Mouse (Mus musculus) spleen, adult 2 months (tissue): Measurements from ENCODE around the gene Rnft2. TPM values are rescaled to one million over a fixed set of nuclear protein-coding genes. Genes with fewer than 3 reads are reported as not detected.

Experiments
- DNase-seq, 2 experiments: peaks; one replicate each; pipeline versions ENCODE4 v3.0.0 to v3.0.0-alpha.2; 2012 to 2021; ENCODE audit warnings: low spot score in 2 of 2, low read depth in 1 of 2
- H3K27ac ChIP-seq: fragments of 200-500 bp; 2 replicates; pipeline ENCODE4 v1.5.1; 2012; ENCODE audit warnings: low read length, inconsistent platforms; ENCODE audit not compliant: insufficient read depth
- H3K27me3 ChIP-seq: fragments of 200-500 bp; 2 replicates; pipeline ENCODE4 v1.6.1; 2012; ENCODE audit warnings: mild to moderate bottlenecking, moderate library complexity, low read length, inconsistent platforms; ENCODE audit not compliant: control insufficient read depth, insufficient read depth
- H3K36me3 ChIP-seq: fragments of 200-500 bp; 2 replicates; pipeline ENCODE4 v1.6.1; 2012; ENCODE audit warnings: mild to moderate bottlenecking, low read length, inconsistent platforms; ENCODE audit not compliant: control insufficient read depth, insufficient read depth
- H3K4me1 ChIP-seq: fragments of 200-500 bp; 2 replicates; pipeline ENCODE4 v1.6.1; 2011; ENCODE audit warnings: inconsistent platforms; ENCODE audit not compliant: control insufficient read depth, insufficient read depth, insufficient read length
- H3K4me3 ChIP-seq: fragments of 200-500 bp; 2 replicates; pipeline ENCODE4 v1.5.1; 2011; ENCODE audit warnings: mild to moderate bottlenecking, inconsistent platforms; ENCODE audit not compliant: insufficient read depth, insufficient read length; ENCODE audit errors: extremely low read depth
- CTCF ChIP-seq: fragments of 200-500 bp; IDR thresholded peaks from 2 replicates; pipeline ENCODE4 v1.5.1; 2011; ENCODE audit warnings: mild to moderate bottlenecking, inconsistent platforms; ENCODE audit not compliant: insufficient read depth, insufficient read length, insufficient replicate concordance; ENCODE audit errors: extremely low read depth
- POLR2A ChIP-seq: fragments of 200-500 bp; IDR thresholded peaks from 2 replicates; pipeline ENCODE4 v1.6.1; 2011; ENCODE audit warnings: low read depth, low read length, inconsistent platforms
- WGBS: fragments of 180-500 bp; shearing (Covaris S2); methylation state at CpG from one replicate; pipeline ENCODE4 v1.1.7; 2018; 5-methylcytosine and 5-hydroxymethylcytosine counted together
- polyA plus RNA-seq: library from polyadenylated mRNA; depleted of rRNA; stranded (reverse); fragments of >200 nt; gene quantifications from 2 replicates; pipeline ENCODE4 v1.2.3, GENCODE M21; 2012

Rnft2 gene
- polyA plus RNA-seq, 1 experiment, result 1.2 TPM

DNA sequence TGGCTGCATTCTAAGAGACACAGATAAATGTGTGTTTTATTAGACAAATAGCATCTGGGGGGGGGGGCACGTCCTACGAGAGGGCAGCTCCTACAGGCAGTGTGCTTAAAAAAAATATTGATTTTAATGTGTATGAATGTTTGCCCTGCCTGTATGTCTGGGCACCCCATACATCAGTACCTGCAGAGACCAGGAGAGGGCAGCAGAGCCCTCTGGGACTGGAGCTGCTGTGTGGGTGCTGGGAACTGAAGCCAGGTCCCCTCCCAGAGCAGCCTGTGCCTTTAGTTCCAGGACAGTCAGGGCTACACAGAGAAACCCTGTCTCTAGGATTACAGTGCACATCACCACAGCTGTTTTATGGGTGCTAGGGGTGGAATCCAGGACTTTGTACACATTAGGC lies 69.8 kb downstream of the Rnft2 start:
- H3K4me3 ChIP-seq, result no peak overlapping the region
- peaks cover 2% of the 10 kb centered on the region for H3K4me1 ChIP-seq
- no peaks in the 10 kb centered on the region for H3K36me3 ChIP-seq
- no peak for DNase-seq
- peaks cover 24% of the 10 kb centered on the region for H3K27me3 ChIP-seq
- H3K27ac ChIP-seq, result no peak overlapping the region
- 48% methylated on average over 2 of the region's 2 CpGs for WGBS
- no peak for TF ChIP-seq CTCF
- TF ChIP-seq POLR2A, result no peak

DNA sequence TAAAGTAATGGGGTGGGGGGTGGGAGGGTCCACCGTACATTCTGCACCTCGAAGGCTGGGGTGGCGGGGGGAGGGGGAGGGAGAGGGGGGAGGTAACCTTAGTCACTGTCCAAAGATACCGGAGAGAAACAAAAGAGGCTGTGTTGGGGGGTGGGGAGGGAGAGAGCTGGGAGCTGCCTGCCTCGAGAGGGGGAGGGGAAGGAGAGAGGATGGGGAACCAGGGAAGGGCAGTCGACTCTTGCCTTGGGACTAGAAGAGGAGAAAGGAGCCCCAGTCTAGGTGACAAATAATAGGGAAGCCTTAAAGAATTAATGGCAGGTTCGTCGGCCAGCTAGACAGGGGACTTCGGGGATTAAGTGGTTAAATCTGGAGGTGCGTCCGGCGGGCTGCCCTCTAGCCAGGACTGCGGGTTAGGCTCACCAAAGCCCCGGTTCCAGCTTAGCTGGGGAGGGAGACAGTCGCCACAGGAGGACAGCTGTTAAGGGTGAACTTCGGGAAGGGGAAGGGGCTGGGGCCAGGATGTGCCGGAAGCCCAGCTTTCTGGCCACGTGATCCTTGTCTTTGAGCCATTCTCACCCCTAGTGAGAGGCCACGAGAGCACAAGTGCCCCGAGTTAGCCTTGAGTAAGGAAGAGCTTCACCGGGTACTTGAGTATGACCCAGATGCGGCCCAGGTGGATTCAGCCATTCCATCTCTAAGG lies 70.5 kb downstream of the Rnft2 start:
- no peak for TF ChIP-seq POLR2A
- TF ChIP-seq CTCF, result no peak

DNA sequence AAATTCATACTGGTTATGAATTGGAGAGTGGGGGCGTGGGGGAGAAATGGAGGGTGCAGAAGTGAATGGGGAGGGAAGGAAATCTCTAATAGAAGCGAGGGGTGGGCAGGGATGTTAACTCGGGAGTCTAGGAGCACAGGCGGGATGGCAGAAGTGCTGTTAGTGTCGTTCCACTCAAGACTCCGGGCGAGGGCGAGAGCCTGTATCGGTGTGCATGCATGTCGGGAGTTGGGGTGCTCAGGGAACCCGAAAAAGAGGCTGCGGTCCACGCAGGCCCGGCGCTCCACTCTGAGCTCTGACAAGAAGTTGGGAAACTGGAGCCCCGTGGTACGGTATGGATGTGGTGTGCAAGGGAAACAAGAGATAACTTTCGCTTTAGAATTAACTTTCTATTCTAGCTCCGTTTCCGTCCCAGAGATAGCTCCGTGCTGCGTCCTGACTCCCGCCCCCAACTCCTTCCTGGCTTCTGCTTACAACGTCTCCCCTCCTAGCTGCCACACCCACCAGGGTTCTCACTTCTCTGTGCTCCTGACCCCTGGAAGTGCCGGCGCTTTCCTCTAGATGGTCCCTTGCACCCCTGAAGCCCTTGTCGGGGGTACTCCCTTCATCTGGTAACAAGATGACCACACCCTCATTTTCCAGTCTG lies 72.7 kb downstream of the Rnft2 start:
- no peak for DNase-seq
- TF ChIP-seq POLR2A, result no peak
- no peak for TF ChIP-seq CTCF
- Histone ChIP-seq H3K27ac (no peak overlapping the region), H3K4me1 (peaks cover 4% of the 10 kb centered on the region), H3K27me3 (peaks cover 38% of the 10 kb centered on the region), H3K4me3 (peak overlapping the region; percentile 50), H3K36me3 (no peaks in the 10 kb centered on the region)
- 1% methylated on average over 27 of the region's 27 CpGs for WGBS

More for the DNA sequence above, 70.5 kb downstream of the Rnft2 start:
- no peak overlapping the region for H3K4me3 ChIP-seq
- DNase-seq, result no peak
- no peaks in the 10 kb centered on the region for H3K36me3 ChIP-seq
- 3% methylated on average over 22 of the region's 22 CpGs for WGBS
- H3K4me1 ChIP-seq, result peaks cover 4% of the 10 kb centered on the region
- peaks cover 29% of the 10 kb centered on the region for H3K27me3 ChIP-seq
- no peak overlapping the region for H3K27ac ChIP-seq

DNA sequence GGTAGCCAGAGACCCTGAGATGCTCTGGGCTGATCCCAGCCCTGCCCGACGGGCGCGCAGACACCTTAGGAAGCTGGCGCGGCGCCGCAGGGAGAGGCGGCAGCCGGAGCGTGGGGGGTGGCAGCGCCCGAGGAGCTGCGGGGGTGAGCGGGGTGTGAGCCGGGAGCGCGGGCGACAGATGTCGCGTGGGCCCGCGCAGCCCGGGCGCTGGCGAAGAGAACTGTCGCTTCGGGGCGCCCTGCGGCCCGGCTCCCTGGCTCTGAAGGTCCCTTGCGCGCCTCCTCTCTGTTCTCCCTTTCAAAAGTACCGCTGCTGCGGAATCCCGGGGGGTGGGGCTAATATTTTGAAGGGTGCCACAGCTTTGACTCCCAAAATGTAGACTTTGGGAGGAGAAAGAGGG lies 73.3 kb downstream of the Rnft2 start:
- no peak for DNase-seq
- peaks cover 4% of the 10 kb centered on the region for H3K4me1 ChIP-seq
- no peak overlapping the region; the same call in 1 of the 2 replicates for H3K4me3 ChIP-seq
- H3K36me3 ChIP-seq, result no peaks in the 10 kb centered on the region
- peaks cover 38% of the 10 kb centered on the region for H3K27me3 ChIP-seq
- no peak for TF ChIP-seq CTCF
- TF ChIP-seq POLR2A, result no peak
- 2% methylated on average over 36 of the region's 36 CpGs for WGBS
- no peak overlapping the region for H3K27ac ChIP-seq

DNA sequence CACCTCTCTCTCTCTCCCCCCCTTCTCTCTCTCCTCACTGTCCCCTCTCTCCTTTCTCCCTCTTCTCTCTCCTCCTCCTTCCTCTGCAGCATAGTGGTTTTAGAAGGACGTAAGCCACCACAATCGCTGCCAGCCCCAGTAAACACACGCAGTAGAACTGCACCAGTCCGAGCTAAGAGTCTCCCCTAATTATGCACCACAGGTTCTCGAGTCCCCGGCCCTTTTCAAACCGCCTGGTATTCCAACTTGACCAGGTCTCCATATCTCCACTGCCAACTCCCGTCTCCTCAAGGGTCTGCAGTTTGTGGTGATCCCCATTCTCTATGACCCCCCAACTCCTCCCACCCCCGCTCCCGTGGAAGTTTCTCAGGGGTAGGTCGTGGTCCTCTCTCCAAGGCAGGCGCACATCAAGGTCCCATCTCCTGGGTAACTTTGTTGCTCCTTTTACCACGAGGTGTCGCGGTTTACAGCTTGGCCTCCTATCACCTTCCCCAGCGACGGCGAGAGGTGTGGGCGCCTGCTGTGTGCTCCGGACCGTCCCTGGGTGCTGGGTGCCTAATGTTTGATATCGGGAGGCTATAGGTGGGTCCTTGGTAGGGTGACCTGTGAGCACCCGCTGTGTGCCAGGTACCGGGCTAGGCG lies 73.9 kb downstream of the Rnft2 start:
- peaks cover 4% of the 10 kb centered on the region for H3K4me1 ChIP-seq
- TF ChIP-seq POLR2A (no peak), CTCF (no peak)
- peaks cover 38% of the 10 kb centered on the region for H3K27me3 ChIP-seq
- no peaks in the 10 kb centered on the region for H3K36me3 ChIP-seq
- H3K27ac ChIP-seq, result no peak overlapping the region
- DNase-seq, result no peak
- WGBS, result 4% methylated on average over 25 of the region's 25 CpGs
- no peak overlapping the region for H3K4me3 ChIP-seq

DNA sequence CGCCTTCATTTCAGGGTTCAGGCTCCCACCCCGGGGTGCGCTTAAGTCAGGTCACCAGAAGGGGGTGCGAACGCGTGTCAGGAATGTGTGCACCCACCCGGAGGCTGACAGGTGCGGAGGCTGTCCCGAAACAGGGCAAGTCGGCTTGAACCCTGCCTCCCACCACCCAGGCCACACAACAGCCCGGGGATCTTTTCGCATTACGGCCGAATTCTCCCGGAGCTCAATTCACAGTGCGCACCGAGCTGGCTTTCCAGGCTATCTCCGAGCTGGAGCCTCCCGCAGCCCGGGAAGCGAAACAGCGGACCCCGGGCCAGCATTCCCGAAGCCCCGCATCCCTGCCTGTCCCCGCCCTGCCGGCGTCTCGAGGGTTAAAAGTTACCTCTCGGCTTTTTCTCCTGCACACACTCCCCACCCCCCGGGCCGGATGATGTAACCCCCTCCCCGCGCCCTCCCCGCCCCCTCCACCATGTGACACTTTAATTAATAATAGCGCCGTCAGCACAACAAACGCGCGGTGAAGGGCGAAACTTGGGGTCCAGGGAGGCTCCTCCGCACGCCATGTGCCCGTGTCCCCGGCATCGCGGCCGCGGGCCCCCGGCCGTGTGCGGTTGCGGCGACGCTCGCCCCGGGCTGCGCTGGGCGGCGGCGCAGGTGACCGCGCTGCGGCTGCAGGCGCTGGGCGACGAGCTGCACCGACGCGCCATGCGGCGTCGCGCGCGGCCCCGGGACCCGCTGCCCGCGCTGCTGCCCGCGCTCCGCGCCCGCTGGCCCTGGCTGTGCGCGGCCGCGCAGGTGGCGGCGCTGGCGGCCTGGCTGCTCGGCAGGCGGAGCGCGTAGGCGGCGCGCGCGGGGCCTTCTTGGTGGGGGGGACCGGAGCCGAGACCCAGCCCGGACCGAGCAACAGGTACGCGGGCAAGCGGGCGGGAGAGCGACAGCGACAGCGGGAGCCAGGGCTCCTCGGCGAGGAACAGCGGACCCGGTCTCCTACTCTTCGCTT lies 75.4 kb downstream of the Rnft2 start:
- no peak overlapping the region for H3K27ac ChIP-seq
- WGBS, result 6% methylated on average over 115 of the region's 117 CpGs
- H3K4me3 ChIP-seq, result no peak overlapping the region; the same call in 1 of the 2 replicates
- no peaks in the 10 kb centered on the region for H3K36me3 ChIP-seq
- H3K27me3 ChIP-seq, result peaks cover 38% of the 10 kb centered on the region
- H3K4me1 ChIP-seq, result peaks cover 4% of the 10 kb centered on the region
- no peak for TF ChIP-seq CTCF
- no peak for TF ChIP-seq POLR2A
- DNase-seq, result no peak
